Mouse (Mus musculus): ENCODE measurements around the gene Myo15.

DNA sequence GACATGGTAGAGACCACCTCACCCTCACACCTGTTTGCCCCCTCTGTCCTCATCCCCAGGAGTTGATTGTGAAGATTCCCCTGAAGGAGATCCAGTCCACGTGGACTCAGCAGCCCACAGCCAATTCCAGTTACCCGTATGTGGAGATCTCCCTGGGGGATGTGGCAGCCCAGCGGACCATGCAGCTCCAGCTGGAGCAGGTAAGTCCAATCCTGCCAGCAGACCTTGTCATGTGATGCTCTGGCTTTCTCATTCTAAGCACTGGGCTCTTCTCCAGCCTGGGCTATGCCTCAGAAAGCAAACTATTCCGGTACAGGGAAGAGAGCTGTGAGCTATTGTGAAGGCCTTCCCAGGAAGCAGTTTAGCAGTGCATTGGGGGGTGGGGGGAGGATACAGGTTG is 57.3 kb downstream of the Myo15 start:
- no peak for TF ChIP-seq GATA1 (IDR thresholded peaks at IDR 0.05; ENCODE audit: borderline replicate concordance, low read length)
- TF ChIP-seq FLI1 (IDR thresholded peaks at IDR 0.05; ENCODE audit: low read length) = no peak

Data from megakaryocyte, embryonic 14.5 days (primary cell).